Mouse (Mus musculus) forebrain, embryonic 14.5 days (tissue): ENCODE measurements around the gene Fam43b. TPM values are rescaled to one million over a fixed set of nuclear protein-coding genes. Genes with fewer than 3 reads are reported as not detected.

Experiments
- ATAC-seq: fragments of 200-750 bp; cut with Nextera tagmentation; 2 replicates; pipeline ENCODE4 v1.8.0; 2017; ENCODE audit warnings: mild to moderate bottlenecking, moderate library complexity
- DNase-seq: peaks from one replicate; pipeline ENCODE4 v3.0.0-alpha.2; 2015; ENCODE audit warnings: low spot score
- H3K27ac ChIP-seq: fragments of 300-500 bp; sonication (generic); 2 replicates; pipeline ENCODE4 v1.5.1; 2014; ENCODE audit warnings: low read depth, mild to moderate bottlenecking, control low read depth, low read length, moderate library complexity
- H3K27me3 ChIP-seq: fragments of 300-500 bp; sonication (generic); replicated peaks from 2 replicates; pipeline ENCODE4 v1.6.1; 2014; ENCODE audit warnings: low read length, control low read depth, mixed read lengths; ENCODE audit not compliant: control insufficient read depth, insufficient read depth
- H3K36me3 ChIP-seq: fragments of 300-500 bp; sonication (generic); 2 replicates; pipeline ENCODE4 v1.6.1; 2014; ENCODE audit warnings: low read length, control low read depth; ENCODE audit not compliant: control insufficient read depth, insufficient read depth
- H3K4me1 ChIP-seq: fragments of 300-500 bp; sonication (generic); 2 replicates; pipeline ENCODE4 v1.6.1; 2014; ENCODE audit warnings: antibody characterized with exemption, low read length, control low read depth; ENCODE audit not compliant: control insufficient read depth, insufficient read depth
- H3K4me2 ChIP-seq: fragments of 300-500 bp; sonication (generic); 2 replicates; pipeline ENCODE4 v1.6.1; 2014; ENCODE audit warnings: mild to moderate bottlenecking, control low read depth, low read length
- H3K4me3 ChIP-seq: fragments of 300-500 bp; sonication (generic); 2 replicates; pipeline ENCODE4 v1.5.1; 2014; ENCODE audit warnings: low read depth, low read length, control low read depth
- H3K9ac ChIP-seq: fragments of 300-500 bp; sonication (generic); 2 replicates; pipeline ENCODE4 v1.6.1; 2014; ENCODE audit warnings: mild to moderate bottlenecking, low read length, control low read depth, moderate library complexity
- H3K9me3 ChIP-seq: fragments of 300-500 bp; sonication (generic); replicated peaks from 2 replicates; pipeline ENCODE4 v1.6.1; 2016; ENCODE audit warnings: low read length, control low read depth, mixed read lengths; ENCODE audit not compliant: control insufficient read depth
- WGBS: fragments of 180-500 bp; shearing (Covaris S2); extraction: QIAGEN DNeasy Blood & Tissue Kit; methylation state at CpG from one replicate; pipeline ENCODE4 v1.1.7; 2014; 5-methylcytosine and 5-hydroxymethylcytosine counted together
- polyA plus RNA-seq: library from polyadenylated mRNA; unstranded; fragments of >200 nt; fragmentation: Nextera tagmentation; extraction: Ambion mirVana; gene quantifications from 2 replicates; pipeline ENCODE4 v1.2.1, GENCODE M21; 2014

Gene Fam43b
- polyA plus RNA-seq, 1 experiment from 2014 or later, result 1.8 TPM

- Histone ChIP-seq H3K27me3 (no peaks in the 10 kb centered on the region), H3K9me3 (no peaks in the 10 kb centered on the region), H3K9ac (peak overlapping the region; percentile 49), H3K36me3 (no peaks in the 10 kb centered on the region), H3K27ac (peak overlapping the region; percentile 63), H3K4me3 (no peak overlapping the region), H3K4me2 (peak overlapping the region; percentile 32), H3K4me1 (no peaks in the 10 kb centered on the region)
- 4% methylated on average over 11 of the region's 11 CpGs for WGBS
- peak; percentile 54 for DNase-seq
- no peak for ATAC-seq
These were observed 34.9 kb downstream of the Fam43b start for GRCm38 (mm10) chr4:138361370-138361821.

DNA sequence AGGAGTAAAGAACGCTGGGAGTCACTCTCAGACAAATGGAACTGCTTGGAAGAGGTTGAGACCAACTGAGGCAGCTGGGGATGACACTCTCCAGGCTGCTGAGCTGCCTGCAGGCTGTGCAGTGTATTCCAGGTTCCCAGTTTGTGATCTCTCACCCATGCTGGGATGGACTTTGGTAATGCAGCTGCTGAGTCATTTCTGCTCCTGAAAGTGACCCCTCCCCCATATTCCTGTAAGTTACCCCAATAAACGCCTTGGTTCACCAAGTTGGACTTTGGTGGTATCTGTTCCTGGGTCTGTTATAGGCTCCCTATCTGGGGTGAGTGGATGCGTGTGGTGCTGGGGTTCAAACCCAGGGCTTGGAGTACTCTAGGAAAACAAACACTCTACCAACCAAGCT, 38.2 kb downstream of the Fam43b start:
- no peak for ATAC-seq
- Histone ChIP-seq H3K27ac (no peak overlapping the region), H3K9ac (no peak overlapping the region), H3K9me3 (no peaks in the 10 kb centered on the region), H3K4me1 (no peaks in the 10 kb centered on the region), H3K4me2 (no peak overlapping the region), H3K27me3 (no peaks in the 10 kb centered on the region), H3K36me3 (no peaks in the 10 kb centered on the region), H3K4me3 (no peak overlapping the region)
- no peak for DNase-seq
- WGBS, result 80% methylated on average over 3 of the region's 3 CpGs

GRCm38 (mm10) chr4:138356551-138356950, 39.8 kb downstream of the Fam43b start:
- Histone ChIP-seq H3K36me3 (no peaks in the 10 kb centered on the region), H3K4me3 (no peak overlapping the region), H3K9ac (no peak overlapping the region), H3K9me3 (no peaks in the 10 kb centered on the region), H3K27ac (no peak overlapping the region), H3K4me2 (no peak overlapping the region), H3K27me3 (no peaks in the 10 kb centered on the region), H3K4me1 (no peaks in the 10 kb centered on the region)
- no peak for DNase-seq
- WGBS, result 91% methylated on average over 12 of the region's 12 CpGs
- no peak for ATAC-seq

DNA sequence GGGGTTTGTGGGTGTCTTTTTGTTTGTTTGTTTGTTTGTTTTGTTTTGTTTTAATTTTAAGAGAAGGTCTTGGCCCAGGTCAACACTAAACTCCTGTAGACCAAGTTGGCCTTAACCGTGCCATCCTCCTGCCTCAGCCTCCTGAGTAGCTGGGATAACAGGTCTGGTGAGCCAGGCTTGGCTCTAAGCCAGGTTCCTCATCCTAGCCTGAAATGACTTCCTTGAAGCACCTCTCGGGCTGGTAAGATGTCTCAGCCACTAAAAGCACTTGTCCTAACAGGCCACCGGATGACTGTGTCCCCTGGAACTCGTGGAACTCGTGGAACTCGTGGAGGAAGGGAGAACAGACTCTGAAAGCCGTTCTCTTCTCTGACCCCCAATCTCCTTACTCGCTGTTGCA, 40.2 kb downstream of the Fam43b start:
- Histone ChIP-seq H3K27ac (no peak overlapping the region), H3K27me3 (no peaks in the 10 kb centered on the region), H3K9ac (no peak overlapping the region), H3K4me2 (no peak overlapping the region), H3K4me1 (no peaks in the 10 kb centered on the region), H3K9me3 (no peaks in the 10 kb centered on the region), H3K36me3 (no peaks in the 10 kb centered on the region), H3K4me3 (no peak overlapping the region)
- 89% methylated on average over 8 of the region's 8 CpGs for WGBS
- ATAC-seq, result no peak
- no peak for DNase-seq

DNA sequence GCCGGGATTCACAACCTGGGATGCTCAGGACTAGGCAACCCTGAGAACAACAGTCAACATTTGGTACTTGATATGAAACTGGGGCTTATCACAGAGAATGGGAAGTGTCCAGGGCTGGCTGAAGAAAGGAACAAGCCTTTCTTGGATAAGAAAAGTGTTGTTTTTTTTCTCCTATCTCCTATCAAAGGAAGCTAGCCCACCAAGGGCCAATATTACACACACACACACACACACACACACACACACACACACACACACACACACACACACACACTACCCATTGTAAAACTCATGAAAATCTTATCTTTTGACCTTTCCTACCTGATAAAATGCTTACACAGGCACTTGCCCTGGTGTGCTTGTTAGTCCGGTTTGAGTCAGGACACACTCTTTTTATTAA, 40.8 kb downstream of the Fam43b start:
- Histone ChIP-seq H3K36me3 (no peaks in the 10 kb centered on the region), H3K9me3 (no peaks in the 10 kb centered on the region), H3K9ac (no peak overlapping the region), H3K27ac (no peak overlapping the region), H3K4me2 (no peak overlapping the region), H3K4me1 (no peaks in the 10 kb centered on the region), H3K4me3 (no peak overlapping the region), H3K27me3 (no peaks in the 10 kb centered on the region)
- DNase-seq (no peak), ATAC-seq (no peak)
- WGBS, result 92% methylated on average over 2 of the region's 2 CpGs

- Histone ChIP-seq H3K4me1 (no peaks in the 10 kb centered on the region), H3K27me3 (no peaks in the 10 kb centered on the region), H3K4me3 (no peak overlapping the region), H3K4me2 (no peak overlapping the region), H3K27ac (no peak overlapping the region), H3K9ac (no peak overlapping the region), H3K9me3 (no peaks in the 10 kb centered on the region), H3K36me3 (no peaks in the 10 kb centered on the region)
- WGBS, result 79% methylated on average over 10 of the region's 10 CpGs
- DNase-seq (no peak), ATAC-seq (no peak)
These were observed 42.7 kb downstream of the Fam43b start for GRCm38 (mm10) chr4:138353438-138354171.

GRCm38 (mm10) chr4:138352692-138353091, 43.6 kb downstream of the Fam43b start:
- H3K9me3 ChIP-seq, result no peaks in the 10 kb centered on the region
- WGBS, result 89% methylated on average over 6 of the region's 6 CpGs
- no peaks in the 10 kb centered on the region for H3K4me1 ChIP-seq
- ATAC-seq (no peak), DNase-seq (no peak)
- no peak overlapping the region for H3K4me3 ChIP-seq
- H3K36me3 ChIP-seq, result no peaks in the 10 kb centered on the region
- H3K4me2 ChIP-seq, result no peak overlapping the region
- H3K9ac ChIP-seq, result no peak overlapping the region
- no peaks in the 10 kb centered on the region for H3K27me3 ChIP-seq
- H3K27ac ChIP-seq, result no peak overlapping the region

- Histone ChIP-seq H3K4me1 (no peaks in the 10 kb centered on the region), H3K36me3 (no peaks in the 10 kb centered on the region), H3K27me3 (no peaks in the 10 kb centered on the region), H3K4me3 (no peak overlapping the region), H3K27ac (no peak overlapping the region), H3K9ac (no peak overlapping the region), H3K4me2 (no peak overlapping the region), H3K9me3 (no peaks in the 10 kb centered on the region)
- DNase-seq (no peak), ATAC-seq (no peak)
- WGBS, result 85% methylated on average over 5 of the region's 5 CpGs
These were observed 44.5 kb downstream of the Fam43b start for GRCm38 (mm10) chr4:138351821-138352220.

GRCm38 (mm10) chr4:138348716-138349115, 47.6 kb downstream of the Fam43b start:
- no peaks in the 10 kb centered on the region for H3K4me1 ChIP-seq
- no peaks in the 10 kb centered on the region for H3K27me3 ChIP-seq
- no peaks in the 10 kb centered on the region for H3K9me3 ChIP-seq
- DNase-seq, result no peak
- no peaks in the 10 kb centered on the region for H3K36me3 ChIP-seq
- no peak overlapping the region for H3K4me2 ChIP-seq
- no peak overlapping the region for H3K27ac ChIP-seq
- no peak overlapping the region for H3K9ac ChIP-seq
- no peak overlapping the region for H3K4me3 ChIP-seq
- no peak for ATAC-seq
- 78% methylated on average over 7 of the region's 7 CpGs for WGBS
